Mouse (Mus musculus) limb, embryonic 13.5 days (tissue): ENCODE data around the gene Egr4. TPM values are rescaled to one million over a fixed set of nuclear protein-coding genes. Genes with fewer than 3 reads are reported as not detected.

ENCODE experiments used
- ATAC-seq: fragments of 200-750 bp; cut with Nextera tagmentation; 2 replicates; pipeline ENCODE4 v1.8.0; 2017; ENCODE audit warnings: low read depth, moderate number of reproducible peaks, moderate TSS enrichment; ENCODE audit not compliant: low FRiP score
- H3K27ac ChIP-seq: fragments of 300-500 bp; sonication (generic); 2 replicates; pipeline ENCODE4 v1.5.1; 2015; ENCODE audit warnings: inconsistent platforms, mild to moderate bottlenecking, moderate library complexity
- H3K27me3 ChIP-seq: fragments of 300-500 bp; sonication (generic); 2 replicates; pipeline ENCODE4 v1.6.1; 2015; ENCODE audit warnings: mild to moderate bottlenecking, inconsistent platforms
- H3K36me3 ChIP-seq: fragments of 300-500 bp; sonication (generic); 2 replicates; pipeline ENCODE4 v1.6.1; 2015; ENCODE audit warnings: inconsistent platforms, mild to moderate bottlenecking, moderate library complexity
- H3K4me1 ChIP-seq: fragments of 300-500 bp; sonication (generic); 2 replicates; pipeline ENCODE4 v1.6.1; 2015; ENCODE audit warnings: inconsistent platforms
- H3K4me2 ChIP-seq: fragments of 300-500 bp; sonication (generic); replicated peaks from 2 replicates; pipeline ENCODE4 v1.6.1; 2015; ENCODE audit warnings: inconsistent platforms, mild to moderate bottlenecking, moderate library complexity
- H3K4me3 ChIP-seq: fragments of 300-500 bp; sonication (generic); 2 replicates; pipeline ENCODE4 v1.5.1; 2015; ENCODE audit warnings: moderate library complexity, mild to moderate bottlenecking, inconsistent platforms
- H3K9ac ChIP-seq: fragments of 300-500 bp; sonication (generic); 2 replicates; pipeline ENCODE4 v1.6.1; 2015; ENCODE audit warnings: mild to moderate bottlenecking, inconsistent platforms
- H3K9me3 ChIP-seq: fragments of 300-500 bp; sonication (generic); 2 replicates; pipeline ENCODE4 v1.6.1; 2016; ENCODE audit warnings: inconsistent platforms
- WGBS: fragments of 180-500 bp; shearing (Covaris S2); methylation state at CpG from one replicate; pipeline ENCODE4 v1.1.7; 2015; 5-methylcytosine and 5-hydroxymethylcytosine counted together
- polyA plus RNA-seq: library from polyadenylated mRNA; unstranded; fragments of >200 nt; fragmentation: Nextera tagmentation; extraction: Ambion mirVana; gene quantifications from 2 replicates; pipeline ENCODE4 v1.2.1, GENCODE M21; 2015

Egr4 gene
- polyA plus RNA-seq, 1 experiment from 2014 or later = not detected

DNA sequence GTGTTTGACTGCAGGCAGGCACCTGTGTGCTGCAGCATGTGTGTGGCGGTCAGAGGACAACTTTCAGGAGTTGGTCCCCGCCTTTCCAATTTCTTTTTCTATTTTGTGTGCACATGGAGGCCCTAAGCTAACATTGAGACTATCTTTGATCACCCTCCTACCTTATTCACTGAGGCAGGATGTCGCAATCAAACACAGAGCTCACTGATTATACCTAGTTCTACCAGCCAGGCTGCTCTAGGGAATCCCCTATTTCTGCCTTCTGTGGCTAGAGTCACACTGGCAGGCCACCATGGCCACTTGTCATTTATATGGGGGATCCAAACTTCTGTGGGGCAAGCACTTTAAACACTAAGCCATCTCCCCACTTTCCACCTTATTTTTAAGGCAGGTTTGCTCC lies 23.7 kb downstream of the Egr4 start:
- Histone ChIP-seq H3K4me1 (peaks cover 24% of the 10 kb centered on the region), H3K9me3 (no peaks in the 10 kb centered on the region), H3K9ac (no peak overlapping the region), H3K4me3 (no peak overlapping the region), H3K4me2 (no peak overlapping the region), H3K27me3 (peaks cover 60% of the 10 kb centered on the region), H3K36me3 (no peaks in the 10 kb centered on the region), H3K27ac (no peak overlapping the region)
- ATAC-seq = no peak
- 82% methylated on average over 3 of the region's 3 CpGs for WGBS

DNA sequence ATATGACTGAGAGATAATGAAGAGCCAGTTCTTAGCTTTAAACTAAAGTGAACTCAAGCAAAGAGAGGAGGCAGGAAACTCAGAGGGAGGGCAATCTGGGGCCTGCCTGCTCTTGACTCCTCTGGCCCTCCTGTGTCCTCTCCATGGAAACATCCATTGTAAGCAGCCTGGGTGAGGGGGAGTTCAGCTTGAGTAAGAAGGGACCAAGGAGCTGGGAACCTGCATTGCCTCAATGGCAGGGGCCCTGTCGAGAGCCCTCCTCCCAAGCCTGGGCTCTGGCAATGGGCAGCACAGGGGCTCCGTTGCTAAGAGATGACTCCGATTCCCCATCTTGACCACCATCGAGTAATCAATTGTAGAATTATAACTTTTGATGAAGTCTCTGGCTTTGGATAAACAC lies 24.9 kb downstream of the Egr4 start:
- no peaks in the 10 kb centered on the region for H3K36me3 ChIP-seq
- H3K27ac ChIP-seq = no peak overlapping the region
- no peak for ATAC-seq
- H3K4me3 ChIP-seq = no peak overlapping the region
- H3K9ac ChIP-seq = no peak overlapping the region
- H3K4me1 ChIP-seq = peaks cover 36% of the 10 kb centered on the region
- WGBS = 81% methylated on average over 4 of the region's 4 CpGs
- H3K27me3 ChIP-seq = peaks cover 68% of the 10 kb centered on the region
- no peaks in the 10 kb centered on the region for H3K9me3 ChIP-seq
- H3K4me2 ChIP-seq = no peak overlapping the region

GRCm38 (mm10) chr6:85485738-85486137 lies 27.7 kb downstream of the Egr4 start:
- Histone ChIP-seq H3K9me3 (no peaks in the 10 kb centered on the region), H3K4me3 (no peak overlapping the region), H3K27me3 (peaks cover 93% of the 10 kb centered on the region), H3K4me1 (peaks cover 30% of the 10 kb centered on the region), H3K27ac (no peak overlapping the region), H3K9ac (no peak overlapping the region), H3K36me3 (no peaks in the 10 kb centered on the region), H3K4me2 (no peak overlapping the region)
- no peak for ATAC-seq
- 66% methylated on average over 2 of the region's 2 CpGs for WGBS

- no peak for ATAC-seq
- H3K27me3 ChIP-seq = peaks cover 99% of the 10 kb centered on the region
- peaks cover 16% of the 10 kb centered on the region for H3K4me1 ChIP-seq
- H3K9me3 ChIP-seq = no peaks in the 10 kb centered on the region
- no peak overlapping the region for H3K27ac ChIP-seq
- peak overlapping the region; percentile 35; the same call in 1 of the 2 replicates for H3K9ac ChIP-seq
- H3K4me3 ChIP-seq = peak overlapping the region; percentile 45
- H3K4me2 ChIP-seq = peak overlapping the region; percentile 71
- 4% methylated on average over 92 of the region's 92 CpGs for WGBS
- no peaks in the 10 kb centered on the region for H3K36me3 ChIP-seq
Observed at GRCm38 (mm10) chr6:85483843-85484721, 29.3 kb downstream of the Egr4 start.

GRCm38 (mm10) chr6:85480685-85481084 lies 32.7 kb downstream of the Egr4 start:
- no peak for ATAC-seq
- Histone ChIP-seq H3K4me1 (peaks cover 21% of the 10 kb centered on the region), H3K9me3 (no peaks in the 10 kb centered on the region), H3K4me2 (no peak overlapping the region), H3K36me3 (no peaks in the 10 kb centered on the region), H3K27me3 (peaks cover 81% of the 10 kb centered on the region), H3K4me3 (no peak overlapping the region), H3K27ac (no peak overlapping the region), H3K9ac (no peak overlapping the region)
- WGBS = 71% methylated on average over 16 of the region's 16 CpGs

DNA sequence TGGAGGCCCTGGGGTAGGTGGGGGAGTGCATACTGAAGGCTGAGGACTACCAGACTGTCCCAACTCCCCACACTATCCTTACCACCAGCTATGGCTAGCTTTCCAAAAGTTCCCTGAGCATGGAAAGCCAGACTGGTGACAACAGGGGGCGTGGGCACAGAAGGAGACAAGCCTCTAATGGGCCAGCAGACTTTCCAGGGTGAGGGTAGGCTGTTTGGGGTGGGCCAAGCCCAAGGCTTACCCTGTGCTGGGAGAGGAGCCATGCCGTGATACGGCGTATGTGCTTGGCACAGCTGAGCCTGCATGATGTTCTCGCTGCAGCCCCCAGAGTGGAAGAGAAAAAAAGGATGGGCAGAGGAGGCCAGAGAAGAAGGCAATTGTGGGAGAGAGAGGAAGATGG lies 33.4 kb downstream of the Egr4 start:
- ATAC-seq = no peak
- H3K36me3 ChIP-seq = no peaks in the 10 kb centered on the region
- H3K4me2 ChIP-seq = no peak overlapping the region
- peaks cover 21% of the 10 kb centered on the region for H3K4me1 ChIP-seq
- H3K9me3 ChIP-seq = no peaks in the 10 kb centered on the region
- peaks cover 74% of the 10 kb centered on the region for H3K27me3 ChIP-seq
- no peak overlapping the region for H3K4me3 ChIP-seq
- 85% methylated on average over 5 of the region's 5 CpGs for WGBS
- H3K27ac ChIP-seq = no peak overlapping the region
- no peak overlapping the region for H3K9ac ChIP-seq

DNA sequence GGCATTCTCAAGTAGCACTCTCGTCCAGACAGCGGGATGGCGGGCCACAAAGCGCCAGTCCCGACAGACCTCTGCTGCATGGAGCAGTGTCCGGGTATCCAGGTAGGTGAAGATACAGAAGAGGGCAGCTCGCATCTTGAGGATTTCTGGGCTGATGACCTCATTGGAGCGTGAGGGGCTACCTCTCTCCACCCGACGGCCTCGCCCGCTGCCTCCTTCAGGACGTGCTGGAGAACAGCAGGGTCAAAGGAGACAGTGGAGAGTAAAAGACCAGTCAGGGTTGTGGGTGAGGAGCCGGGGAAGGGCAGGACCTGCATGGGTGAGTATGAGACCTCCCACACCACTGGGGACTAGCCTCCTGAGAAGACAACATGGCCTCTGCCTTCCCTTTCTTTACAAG lies 35.0 kb downstream of the Egr4 start:
- Histone ChIP-seq H3K9ac (no peak overlapping the region), H3K9me3 (no peaks in the 10 kb centered on the region), H3K4me3 (no peak overlapping the region), H3K4me1 (peaks cover 8% of the 10 kb centered on the region; the same call in 1 of the 2 replicates), H3K4me2 (no peak overlapping the region), H3K27me3 (peaks cover 58% of the 10 kb centered on the region), H3K27ac (no peak overlapping the region), H3K36me3 (no peaks in the 10 kb centered on the region)
- ATAC-seq = no peak
- WGBS = 47% methylated on average over 14 of the region's 14 CpGs

GRCm38 (mm10) chr6:85477366-85477917 lies 35.9 kb downstream of the Egr4 start:
- ATAC-seq = peak; percentile 43; the same call in 1 of the 2 replicates
- H3K9ac ChIP-seq = no peak overlapping the region
- no peak overlapping the region for H3K4me3 ChIP-seq
- H3K4me1 ChIP-seq = peaks cover 8% of the 10 kb centered on the region; the same call in 1 of the 2 replicates
- no peaks in the 10 kb centered on the region for H3K36me3 ChIP-seq
- WGBS = 28% methylated on average over 10 of the region's 10 CpGs
- H3K4me2 ChIP-seq = no peak overlapping the region
- no peaks in the 10 kb centered on the region for H3K9me3 ChIP-seq
- peaks cover 49% of the 10 kb centered on the region for H3K27me3 ChIP-seq
- H3K27ac ChIP-seq = no peak overlapping the region

DNA sequence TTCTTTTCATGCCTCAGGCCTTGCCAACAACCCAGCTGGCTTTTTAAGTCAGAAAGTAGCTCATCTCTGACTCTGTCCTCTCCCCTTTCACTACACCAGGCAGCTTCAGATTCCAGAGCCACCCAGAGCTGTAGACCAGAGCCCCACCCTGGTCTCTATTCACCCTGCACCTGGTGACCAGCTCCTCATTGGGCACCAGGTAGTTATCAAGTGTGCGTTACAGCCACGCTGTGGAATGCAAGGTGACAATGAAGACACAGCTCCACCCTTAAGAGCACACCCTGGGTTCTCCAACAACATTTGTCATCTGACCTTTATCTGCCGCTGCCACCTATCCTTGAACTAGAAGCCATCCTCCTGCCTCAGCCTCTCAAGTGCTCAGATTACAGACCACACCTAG lies 37.8 kb downstream of the Egr4 start:
- H3K36me3 ChIP-seq = no peaks in the 10 kb centered on the region
- peaks cover 33% of the 10 kb centered on the region for H3K27me3 ChIP-seq
- H3K4me1 ChIP-seq = peaks cover 8% of the 10 kb centered on the region; the same call in 1 of the 2 replicates
- no peak overlapping the region for H3K27ac ChIP-seq
- no peak overlapping the region for H3K4me2 ChIP-seq
- ATAC-seq = no peak
- no peak overlapping the region for H3K4me3 ChIP-seq
- no peak overlapping the region for H3K9ac ChIP-seq
- no peaks in the 10 kb centered on the region for H3K9me3 ChIP-seq
- 87% methylated on average over 3 of the region's 3 CpGs for WGBS

DNA sequence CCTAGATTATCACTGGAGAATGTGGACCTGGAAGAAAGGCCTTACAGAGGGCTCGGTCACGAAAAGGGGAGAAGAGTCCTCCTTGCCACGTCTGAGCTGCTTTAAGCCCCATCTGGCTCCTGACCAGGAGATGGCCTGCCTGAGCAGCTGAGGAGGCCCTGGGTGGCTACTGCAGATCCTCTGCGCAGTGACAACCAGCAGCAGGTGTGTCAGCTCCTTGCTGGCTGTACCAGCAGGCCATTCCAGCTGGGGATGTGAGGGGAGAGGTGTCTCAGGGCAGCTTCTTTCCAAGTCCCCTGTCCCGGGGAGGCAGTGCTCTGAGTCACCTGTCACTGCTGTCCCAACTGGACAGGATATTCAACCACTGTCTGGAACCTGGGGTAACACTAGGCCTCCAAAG lies 40.8 kb downstream of the Egr4 start:
- Histone ChIP-seq H3K27ac (no peak overlapping the region), H3K36me3 (peaks cover 22% of the 10 kb centered on the region), H3K27me3 (peaks cover 4% of the 10 kb centered on the region; the same call in 1 of the 2 replicates), H3K9ac (no peak overlapping the region), H3K9me3 (no peaks in the 10 kb centered on the region), H3K4me3 (no peak overlapping the region), H3K4me2 (no peak overlapping the region), H3K4me1 (peaks cover 2% of the 10 kb centered on the region; the same call in 1 of the 2 replicates)
- no peak for ATAC-seq
- WGBS = 57% methylated on average over 5 of the region's 5 CpGs

GRCm38 (mm10) chr6:85471962-85472361 lies 41.4 kb downstream of the Egr4 start:
- Histone ChIP-seq H3K36me3 (peaks cover 28% of the 10 kb centered on the region), H3K4me2 (no peak overlapping the region)

DNA sequence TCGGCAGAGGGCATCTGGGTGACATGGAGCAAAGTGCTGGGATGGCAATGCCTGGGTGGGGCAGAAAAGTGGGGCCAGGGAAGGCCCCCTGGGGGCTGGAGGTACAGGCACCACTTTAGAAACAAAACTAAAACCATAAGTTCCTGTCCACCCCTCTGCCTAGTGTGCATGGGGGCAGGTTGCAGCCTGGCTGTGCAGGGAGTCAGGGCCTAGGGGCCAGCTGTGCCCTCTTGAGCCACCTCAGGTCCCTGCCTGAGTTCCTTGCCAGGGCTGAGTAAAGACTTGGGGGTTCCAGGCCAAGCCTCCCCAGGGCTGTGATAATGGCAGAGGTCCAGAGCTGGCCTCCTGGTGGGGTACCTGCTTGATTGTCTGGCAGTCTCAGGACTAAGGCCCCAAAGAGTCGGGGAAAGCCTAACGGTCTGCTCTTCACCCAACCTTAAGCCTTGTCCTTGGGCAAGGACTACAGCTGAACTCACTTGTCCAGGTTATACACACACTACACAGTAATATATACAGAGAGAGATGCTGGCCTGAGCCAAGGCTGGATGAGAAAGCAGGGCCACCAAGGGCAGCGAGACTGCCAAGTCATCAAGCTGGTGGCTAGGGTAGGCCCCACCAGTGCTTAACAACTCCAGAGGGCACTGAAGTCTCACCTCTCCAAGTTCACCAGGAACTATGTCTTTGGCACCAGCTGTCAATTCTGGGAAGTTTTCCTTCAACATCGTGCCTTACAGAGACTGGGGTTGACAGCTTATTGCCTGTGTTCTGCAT lies 43.5 kb downstream of the Egr4 start:
- H3K4me1 ChIP-seq = no peaks in the 10 kb centered on the region
- 0 out of 2 replicates have a peak, but pooled peaks have one; percentile 29 for ATAC-seq
- H3K27ac ChIP-seq = 0 out of 2 replicates have a peak overlapping the region, but pooled peaks have one; percentile 39
- H3K27me3 ChIP-seq = 0 out of 2 replicates have a peak, but pooled peaks cover 3% of the 10 kb centered on the region
- H3K9me3 ChIP-seq = no peaks in the 10 kb centered on the region
- H3K9ac ChIP-seq = no peak overlapping the region
- no peak overlapping the region for H3K4me2 ChIP-seq
- no peak overlapping the region for H3K4me3 ChIP-seq
- 73% methylated on average over 5 of the region's 5 CpGs for WGBS
- H3K36me3 ChIP-seq = peaks cover 49% of the 10 kb centered on the region

More at GRCm38 (mm10) chr6:85471962-85472361, 41.4 kb downstream of the Egr4 start:
- WGBS = 61% methylated on average over 8 of the region's 8 CpGs
- H3K9me3 ChIP-seq = no peaks in the 10 kb centered on the region
- H3K9ac ChIP-seq = peak overlapping the region; percentile 31
- H3K4me3 ChIP-seq = no peak overlapping the region
- H3K27me3 ChIP-seq = 0 out of 2 replicates have a peak, but pooled peaks cover 3% of the 10 kb centered on the region
- no peak overlapping the region for H3K27ac ChIP-seq
- no peak for ATAC-seq
- H3K4me1 ChIP-seq = no peaks in the 10 kb centered on the region
